Mouse (Mus musculus) spleen, adult 2 months (tissue): ENCODE results near the gene Nup107. TPM values are rescaled to one million over a fixed set of nuclear protein-coding genes. Genes with fewer than 3 reads are reported as not detected.

Source experiments
- DNase-seq, 2 experiments: peaks; one replicate each; pipeline versions ENCODE4 v3.0.0 to v3.0.0-alpha.2; 2012 to 2021; ENCODE audit warnings: low spot score in 2 of 2, low read depth in 1 of 2
- H3K27ac ChIP-seq: fragments of 200-500 bp; 2 replicates; pipeline ENCODE4 v1.5.1; 2012; ENCODE audit warnings: low read length, inconsistent platforms; ENCODE audit not compliant: insufficient read depth
- H3K27me3 ChIP-seq: fragments of 200-500 bp; 2 replicates; pipeline ENCODE4 v1.6.1; 2012; ENCODE audit warnings: mild to moderate bottlenecking, moderate library complexity, low read length, inconsistent platforms; ENCODE audit not compliant: control insufficient read depth, insufficient read depth
- H3K36me3 ChIP-seq: fragments of 200-500 bp; 2 replicates; pipeline ENCODE4 v1.6.1; 2012; ENCODE audit warnings: mild to moderate bottlenecking, low read length, inconsistent platforms; ENCODE audit not compliant: control insufficient read depth, insufficient read depth
- H3K4me1 ChIP-seq: fragments of 200-500 bp; 2 replicates; pipeline ENCODE4 v1.6.1; 2011; ENCODE audit warnings: inconsistent platforms; ENCODE audit not compliant: control insufficient read depth, insufficient read depth, insufficient read length
- H3K4me3 ChIP-seq: fragments of 200-500 bp; 2 replicates; pipeline ENCODE4 v1.5.1; 2011; ENCODE audit warnings: mild to moderate bottlenecking, inconsistent platforms; ENCODE audit not compliant: insufficient read depth, insufficient read length; ENCODE audit errors: extremely low read depth
- CTCF ChIP-seq: fragments of 200-500 bp; IDR thresholded peaks from 2 replicates; pipeline ENCODE4 v1.5.1; 2011; ENCODE audit warnings: mild to moderate bottlenecking, inconsistent platforms; ENCODE audit not compliant: insufficient read depth, insufficient read length, insufficient replicate concordance; ENCODE audit errors: extremely low read depth
- POLR2A ChIP-seq: fragments of 200-500 bp; IDR thresholded peaks from 2 replicates; pipeline ENCODE4 v1.6.1; 2011; ENCODE audit warnings: low read depth, low read length, inconsistent platforms
- WGBS: fragments of 180-500 bp; shearing (Covaris S2); methylation state at CpG from one replicate; pipeline ENCODE4 v1.1.7; 2018; 5-methylcytosine and 5-hydroxymethylcytosine counted together
- polyA plus RNA-seq: library from polyadenylated mRNA; depleted of rRNA; stranded (reverse); fragments of >200 nt; gene quantifications from 2 replicates; pipeline ENCODE4 v1.2.3, GENCODE M21; 2012

Gene Nup107
- polyA plus RNA-seq, 1 experiment = 5.8 TPM

GRCm38 (mm10) chr10:117751744-117752143, 40.8 kb downstream of the Nup107 start:
- WGBS = 97% methylated on average over 6 of the region's 6 CpGs
- Histone ChIP-seq H3K27me3 (no peaks in the 10 kb centered on the region), H3K36me3 (peaks cover 10% of the 10 kb centered on the region), H3K4me1 (peaks cover 12% of the 10 kb centered on the region), H3K4me3 (no peak overlapping the region), H3K27ac (no peak overlapping the region)
- no peak for DNase-seq
- TF ChIP-seq POLR2A (no peak), CTCF (no peak)

DNA sequence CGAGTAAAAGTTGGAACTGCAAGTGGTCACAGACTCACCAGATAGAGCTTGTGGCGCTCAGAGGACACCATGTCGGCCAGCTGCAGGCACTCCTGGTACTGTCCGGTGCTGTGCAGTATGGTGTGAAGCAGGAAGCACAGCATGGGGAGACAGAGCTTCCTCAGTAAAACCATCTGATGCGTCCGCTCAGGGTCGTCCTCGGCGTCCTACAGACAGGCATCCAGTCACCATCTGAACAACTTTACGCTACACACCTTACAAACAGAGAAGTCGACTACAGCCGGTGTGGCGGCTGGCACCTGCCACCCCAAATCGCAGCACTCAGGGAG, 41.3 kb downstream of the Nup107 start:
- 97% methylated on average over 14 of the region's 14 CpGs for WGBS
- Histone ChIP-seq H3K27ac (no peak overlapping the region), H3K27me3 (no peaks in the 10 kb centered on the region), H3K4me1 (peaks cover 12% of the 10 kb centered on the region), H3K4me3 (no peak overlapping the region), H3K36me3 (peaks cover 9% of the 10 kb centered on the region)
- TF ChIP-seq CTCF = no peak
- TF ChIP-seq POLR2A = no peak
- DNase-seq = no peak

DNA sequence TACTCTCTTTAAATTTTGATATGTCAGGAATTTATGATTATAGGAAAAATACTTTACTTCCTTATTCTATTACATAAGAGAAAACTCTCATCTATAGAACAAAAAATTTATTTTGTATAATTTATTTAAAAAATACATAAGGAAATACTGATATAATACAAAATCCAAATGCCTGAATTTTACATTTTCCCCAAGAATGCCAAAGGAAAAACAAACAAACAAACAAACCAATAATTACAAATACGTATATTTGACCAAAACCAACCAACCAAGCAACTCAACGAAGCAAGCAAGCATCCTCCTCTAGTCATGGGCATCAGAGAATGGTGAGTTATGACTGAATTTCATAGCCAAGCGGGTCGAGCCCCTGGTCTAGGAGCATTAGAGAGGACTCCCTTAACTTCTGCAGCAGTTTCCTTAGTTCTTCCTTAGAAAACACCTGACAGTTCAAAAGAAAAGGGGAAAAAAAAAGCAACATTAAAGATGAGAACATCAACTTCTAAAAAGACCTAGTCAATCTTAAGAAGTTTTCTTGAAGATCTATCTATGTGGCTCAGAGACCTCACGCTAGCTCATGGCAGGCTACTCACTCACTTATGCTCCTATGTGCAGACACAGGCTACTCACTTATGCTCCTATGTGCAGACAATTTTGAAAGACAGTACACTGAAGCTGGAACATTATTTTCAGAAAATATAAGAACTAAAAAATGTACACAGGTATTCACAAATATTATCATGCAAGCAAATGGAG, 41.8 kb downstream of the Nup107 start:
- Histone ChIP-seq H3K27ac (no peak overlapping the region), H3K4me3 (no peak overlapping the region), H3K36me3 (peaks cover 9% of the 10 kb centered on the region), H3K27me3 (no peaks in the 10 kb centered on the region), H3K4me1 (peaks cover 8% of the 10 kb centered on the region)
- DNase-seq = no peak
- no peak for TF ChIP-seq CTCF
- no peak for TF ChIP-seq POLR2A
- WGBS = 98% methylated on average over 5 of the region's 5 CpGs

DNA sequence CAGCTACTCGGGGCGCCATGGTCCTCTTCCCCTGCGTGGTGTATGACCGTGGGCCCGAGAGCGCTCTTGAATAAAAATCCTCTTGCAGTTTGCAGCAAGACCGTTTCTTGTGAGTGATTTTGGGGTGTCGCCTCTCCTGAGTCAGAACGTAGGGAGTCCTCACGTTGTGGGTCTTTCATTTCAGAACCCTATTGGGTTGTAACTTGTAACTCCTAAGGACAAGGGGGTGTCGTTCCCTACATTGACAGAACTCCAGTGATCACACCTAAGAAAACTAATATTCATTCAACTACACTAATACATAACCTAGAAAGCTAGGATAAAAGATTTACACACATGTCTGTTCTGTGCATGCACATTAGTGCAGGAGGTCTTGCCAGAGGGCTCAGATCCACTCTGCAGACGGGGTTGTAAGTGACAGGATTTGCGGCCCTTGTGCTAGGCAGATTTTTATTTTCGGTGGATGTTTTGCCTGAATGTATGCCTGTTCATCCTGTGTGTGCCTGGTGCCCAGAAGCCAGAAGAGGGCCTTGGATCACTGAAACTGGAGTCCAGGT, 42.6 kb downstream of the Nup107 start:
- H3K4me1 ChIP-seq = peaks cover 7% of the 10 kb centered on the region; the same call in 1 of the 2 replicates
- peaks cover 9% of the 10 kb centered on the region for H3K36me3 ChIP-seq
- no peak for DNase-seq
- 94% methylated on average over 14 of the region's 14 CpGs for WGBS
- H3K27ac ChIP-seq = no peak overlapping the region
- TF ChIP-seq CTCF (no peak), POLR2A (no peak)
- no peak overlapping the region for H3K4me3 ChIP-seq
- H3K27me3 ChIP-seq = no peaks in the 10 kb centered on the region

DNA sequence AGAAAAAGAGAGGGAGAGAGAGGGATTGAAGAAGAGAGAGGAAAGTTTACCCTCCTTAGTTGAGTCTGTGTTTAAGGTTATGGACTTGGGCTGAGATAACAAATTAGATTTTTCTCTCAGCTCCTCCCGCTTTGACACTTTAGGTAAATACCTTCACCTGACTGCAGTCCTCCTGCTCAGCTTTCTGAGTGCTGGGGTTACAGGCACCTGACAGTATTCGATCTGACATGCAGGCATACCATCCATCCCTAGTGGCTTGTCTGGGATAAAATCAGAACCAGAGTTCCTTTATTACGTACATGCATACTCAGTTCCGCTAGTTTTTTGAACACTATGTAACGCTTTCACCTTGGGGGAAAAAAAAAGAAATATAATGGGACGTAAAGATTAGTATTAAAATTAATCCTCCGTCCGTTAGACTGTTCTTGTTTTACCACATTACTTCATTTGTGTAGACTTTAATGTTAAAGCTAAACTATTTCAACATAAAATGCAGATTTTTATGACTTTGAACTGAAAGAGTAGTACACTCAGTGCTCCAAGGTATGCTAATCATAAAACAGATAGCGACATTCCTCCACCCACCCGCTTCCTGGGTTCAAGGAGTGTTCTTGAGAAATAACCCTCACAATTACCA, 43.3 kb downstream of the Nup107 start:
- Histone ChIP-seq H3K4me3 (no peak overlapping the region), H3K36me3 (peaks cover 9% of the 10 kb centered on the region), H3K4me1 (peaks cover 6% of the 10 kb centered on the region; the same call in 1 of the 2 replicates), H3K27me3 (no peaks in the 10 kb centered on the region), H3K27ac (no peak overlapping the region)
- TF ChIP-seq CTCF = no peak
- TF ChIP-seq POLR2A = no peak
- 97% methylated on average over 10 of the region's 10 CpGs for WGBS
- DNase-seq = no peak

- 92% methylated on average over 10 of the region's 10 CpGs for WGBS
- Histone ChIP-seq H3K36me3 (peaks cover 9% of the 10 kb centered on the region), H3K4me1 (peaks cover 6% of the 10 kb centered on the region; the same call in 1 of the 2 replicates), H3K27ac (no peak overlapping the region), H3K27me3 (no peaks in the 10 kb centered on the region), H3K4me3 (no peak overlapping the region)
- TF ChIP-seq POLR2A (no peak), CTCF (no peak)
- no peak for DNase-seq
Observed at GRCm38 (mm10) chr10:117748276-117749049, 44.0 kb downstream of the Nup107 start.
